Mouse (Mus musculus) liver, embryonic 13.5 days (tissue): ENCODE data around the gene Pla2g4e. TPM values are rescaled to one million over a fixed set of nuclear protein-coding genes. Genes with fewer than 3 reads are reported as not detected.

Experiments used
- ATAC-seq: fragments of 200-750 bp; cut with Nextera tagmentation; 2 replicates; pipeline ENCODE4 v1.8.0; 2017; ENCODE audit warnings: low read depth, mild to moderate bottlenecking, moderate number of reproducible peaks, moderate library complexity
- DNase-seq: peaks from one replicate; pipeline ENCODE4 v3.0.0; 2022
- H3K27ac ChIP-seq: fragments of 300-500 bp; sonication (generic); 2 replicates; pipeline ENCODE4 v1.5.1; 2015; ENCODE audit warnings: moderate library complexity, mild to moderate bottlenecking, inconsistent platforms
- H3K27me3 ChIP-seq: fragments of 300-500 bp; sonication (generic); 2 replicates; pipeline ENCODE4 v1.6.1; 2015; ENCODE audit warnings: mild to moderate bottlenecking, inconsistent platforms
- H3K36me3 ChIP-seq: fragments of 300-500 bp; sonication (generic); 2 replicates; pipeline ENCODE4 v1.6.1; 2015; ENCODE audit warnings: mild to moderate bottlenecking, inconsistent platforms
- H3K4me1 ChIP-seq: fragments of 300-500 bp; sonication (generic); replicated peaks from 2 replicates; pipeline ENCODE4 v1.6.1; 2015; ENCODE audit warnings: inconsistent platforms
- H3K4me2 ChIP-seq: fragments of 300-500 bp; sonication (generic); 2 replicates; pipeline ENCODE4 v1.6.1; 2015; ENCODE audit warnings: inconsistent platforms, mild to moderate bottlenecking, moderate library complexity
- H3K4me3 ChIP-seq: fragments of 300-500 bp; sonication (generic); replicated peaks from 2 replicates; pipeline ENCODE4 v1.5.1; 2015; ENCODE audit warnings: mild to moderate bottlenecking, inconsistent platforms
- H3K9ac ChIP-seq: fragments of 300-500 bp; sonication (generic); 2 replicates; pipeline ENCODE4 v1.6.1; 2015; ENCODE audit warnings: mild to moderate bottlenecking, inconsistent platforms
- H3K9me3 ChIP-seq: fragments of 300-500 bp; sonication (generic); replicated peaks from 2 replicates; pipeline ENCODE4 v1.6.1; 2016; ENCODE audit warnings: inconsistent platforms
- WGBS: fragments of 180-500 bp; shearing (Covaris S2); methylation state at CpG from one replicate; pipeline ENCODE4 v1.1.7; 2015; ENCODE audit not compliant: insufficient replicate concordance; 5-methylcytosine and 5-hydroxymethylcytosine counted together
- polyA plus RNA-seq: library from polyadenylated mRNA; unstranded; fragments of >200 nt; fragmentation: Nextera tagmentation; extraction: Ambion mirVana; gene quantifications from 2 replicates; pipeline ENCODE4 v1.2.1, GENCODE M21; 2015

Gene Pla2g4e
- polyA plus RNA-seq, 1 experiment from 2014 or later: not detected

DNA sequence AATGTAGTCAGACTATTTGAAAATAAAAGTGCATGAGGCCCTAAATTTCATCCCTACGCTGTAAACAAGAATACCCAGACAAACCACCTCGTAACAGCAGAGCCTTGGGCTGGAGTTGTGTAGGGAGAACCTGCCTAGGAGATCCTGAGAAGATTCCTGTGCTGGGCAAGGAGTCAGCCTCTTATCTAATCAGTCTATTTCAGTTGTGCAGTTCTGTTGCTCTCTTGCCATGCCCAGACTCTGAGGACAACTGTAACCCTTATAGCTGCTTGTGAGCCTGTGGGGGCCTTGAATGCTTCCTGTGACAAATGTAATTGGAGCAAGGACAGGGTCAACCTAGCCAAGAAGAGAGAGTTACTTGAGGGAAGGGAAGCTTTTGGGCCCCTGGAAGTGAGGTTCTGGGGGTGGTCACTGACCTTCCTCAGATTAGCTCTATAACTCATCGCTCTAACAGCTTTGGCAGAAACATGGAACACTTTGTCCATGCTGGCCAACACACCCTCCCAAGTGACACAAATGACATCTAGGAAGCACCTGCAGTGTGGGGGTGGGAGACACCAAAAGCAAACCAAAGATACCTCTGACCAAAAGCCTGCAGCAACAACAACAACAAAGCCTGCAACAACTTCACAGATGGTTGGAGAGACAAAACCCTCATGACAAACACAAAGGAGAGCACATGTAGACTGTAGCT is 9.0 kb downstream of the Pla2g4e start:
- WGBS: 51% methylated on average over 3 of the region's 3 CpGs
- no peak for DNase-seq
- no peak overlapping the region for H3K27ac ChIP-seq
- peaks cover 33% of the 10 kb centered on the region for H3K4me1 ChIP-seq
- ATAC-seq: peak; percentile 65
- no peaks in the 10 kb centered on the region for H3K36me3 ChIP-seq
- no peak overlapping the region for H3K4me2 ChIP-seq
- no peaks in the 10 kb centered on the region for H3K9me3 ChIP-seq
- no peak overlapping the region for H3K9ac ChIP-seq
- H3K27me3 ChIP-seq: no peaks in the 10 kb centered on the region
- H3K4me3 ChIP-seq: no peak overlapping the region

DNA sequence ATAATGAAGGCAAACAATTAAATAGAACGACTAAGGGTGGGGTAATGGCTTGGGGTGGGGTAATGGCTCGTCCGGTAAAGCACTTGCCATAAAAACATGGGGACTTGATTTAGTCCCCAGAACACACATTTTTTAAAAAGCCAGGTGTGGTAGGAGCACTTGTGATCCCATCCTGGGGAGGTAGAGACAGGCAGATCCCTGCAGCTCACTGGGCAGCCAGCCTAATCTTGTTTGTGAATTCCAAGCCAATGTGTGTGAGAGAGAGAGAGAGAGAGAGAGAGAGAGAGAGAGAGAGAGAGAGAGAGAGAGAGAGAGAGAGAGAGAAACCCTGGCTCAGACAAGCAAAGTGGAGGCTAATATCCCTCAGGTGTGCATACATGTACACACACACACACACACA is 9.8 kb downstream of the Pla2g4e start:
- no peaks in the 10 kb centered on the region for H3K36me3 ChIP-seq
- WGBS: 53% methylated on average over 3 of the region's 3 CpGs

DNA sequence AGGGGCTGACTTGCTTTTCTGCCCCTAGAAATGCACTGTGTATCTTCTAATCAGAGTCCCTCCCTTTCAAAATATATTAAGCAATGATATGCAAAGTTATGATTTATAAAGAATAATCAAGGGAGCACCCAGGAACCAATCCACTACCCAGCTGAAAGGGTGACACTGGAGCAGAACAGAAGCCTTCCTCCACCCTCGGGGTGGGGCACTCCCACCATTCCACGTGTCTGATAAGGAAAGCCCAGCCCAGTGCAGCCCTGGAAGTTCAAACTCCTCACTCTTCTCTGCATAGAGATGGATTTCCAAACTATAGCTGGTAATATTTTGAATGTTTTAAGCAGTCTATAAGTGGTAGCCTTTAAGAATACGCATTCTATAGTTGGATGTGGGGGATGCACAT is 13.5 kb downstream of the Pla2g4e start:
- no peak overlapping the region for H3K27ac ChIP-seq
- no peaks in the 10 kb centered on the region for H3K36me3 ChIP-seq
- H3K4me1 ChIP-seq: peaks cover 26% of the 10 kb centered on the region
- no peak overlapping the region for H3K4me3 ChIP-seq
- H3K4me2 ChIP-seq: no peak overlapping the region
- H3K9ac ChIP-seq: no peak overlapping the region
- no peak for DNase-seq
- peak; percentile 43; the same call in 1 of the 2 replicates for ATAC-seq
- no peaks in the 10 kb centered on the region for H3K9me3 ChIP-seq
- WGBS: 32% methylated on average over 3 of the region's 3 CpGs
- no peaks in the 10 kb centered on the region for H3K27me3 ChIP-seq

More for the DNA sequence above, 9.8 kb downstream of the Pla2g4e start:
- ATAC-seq (no peak), DNase-seq (no peak)
- H3K9me3 ChIP-seq: no peaks in the 10 kb centered on the region
- no peaks in the 10 kb centered on the region for H3K27me3 ChIP-seq
- no peak overlapping the region for H3K9ac ChIP-seq
- H3K4me1 ChIP-seq: peaks cover 36% of the 10 kb centered on the region
- no peak overlapping the region for H3K4me3 ChIP-seq
- no peak overlapping the region for H3K4me2 ChIP-seq
- H3K27ac ChIP-seq: no peak overlapping the region

DNA sequence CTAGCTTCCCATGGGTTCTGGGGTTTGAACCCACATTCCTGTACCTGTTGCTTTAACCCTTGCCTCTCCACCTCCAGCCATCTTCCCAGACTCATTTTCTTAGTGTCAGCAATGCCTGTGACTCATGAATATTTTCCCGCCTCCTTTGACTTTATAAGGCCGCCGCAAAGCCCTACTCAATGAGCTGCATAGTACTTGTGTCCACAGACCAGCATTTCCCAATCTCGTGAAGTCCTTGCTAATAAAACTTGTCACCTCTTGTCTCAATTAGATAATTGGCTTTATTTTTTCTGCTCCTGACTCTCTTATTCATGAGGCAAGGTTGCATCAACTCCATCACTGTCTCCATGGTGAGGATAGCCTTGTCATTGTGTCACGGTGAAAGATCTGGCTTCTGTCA is 30.5 kb downstream of the Pla2g4e start:
- Histone ChIP-seq H3K4me3 (no peak overlapping the region), H3K36me3 (no peaks in the 10 kb centered on the region), H3K9ac (no peak overlapping the region), H3K9me3 (no peaks in the 10 kb centered on the region), H3K27me3 (no peaks in the 10 kb centered on the region), H3K27ac (no peak overlapping the region), H3K4me1 (no peaks in the 10 kb centered on the region), H3K4me2 (no peak overlapping the region)
- ATAC-seq: no peak
- 79% methylated on average over 5 of the region's 5 CpGs for WGBS
- no peak for DNase-seq

DNA sequence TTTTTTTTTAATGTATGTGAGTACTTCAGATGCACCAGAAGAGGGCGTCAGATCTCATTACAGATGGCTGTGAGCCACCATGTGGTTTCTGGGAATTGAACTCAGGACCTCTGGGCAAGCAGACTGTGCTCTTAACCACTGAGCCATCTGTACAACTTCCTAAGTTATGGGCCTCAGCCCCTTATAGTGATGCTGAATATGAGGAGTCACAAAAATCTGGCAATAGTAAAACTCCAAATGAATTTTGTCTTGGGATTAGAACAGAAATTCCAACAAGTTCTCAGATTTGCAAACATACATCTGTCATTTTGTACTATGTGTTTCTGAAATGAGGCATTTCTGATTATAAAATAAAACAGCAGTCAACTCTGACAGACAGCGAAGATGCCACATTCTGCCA is 33.7 kb downstream of the Pla2g4e start:
- WGBS: 54% methylated on average over 2 of the region's 2 CpGs
- no peaks in the 10 kb centered on the region for H3K9me3 ChIP-seq
- H3K9ac ChIP-seq: no peak overlapping the region
- H3K27me3 ChIP-seq: 0 out of 2 replicates have a peak, but pooled peaks cover 4% of the 10 kb centered on the region
- no peak for DNase-seq
- no peak overlapping the region for H3K4me3 ChIP-seq
- no peak overlapping the region for H3K27ac ChIP-seq
- no peak overlapping the region for H3K4me2 ChIP-seq
- no peaks in the 10 kb centered on the region for H3K4me1 ChIP-seq
- H3K36me3 ChIP-seq: no peaks in the 10 kb centered on the region
- ATAC-seq: no peak

DNA sequence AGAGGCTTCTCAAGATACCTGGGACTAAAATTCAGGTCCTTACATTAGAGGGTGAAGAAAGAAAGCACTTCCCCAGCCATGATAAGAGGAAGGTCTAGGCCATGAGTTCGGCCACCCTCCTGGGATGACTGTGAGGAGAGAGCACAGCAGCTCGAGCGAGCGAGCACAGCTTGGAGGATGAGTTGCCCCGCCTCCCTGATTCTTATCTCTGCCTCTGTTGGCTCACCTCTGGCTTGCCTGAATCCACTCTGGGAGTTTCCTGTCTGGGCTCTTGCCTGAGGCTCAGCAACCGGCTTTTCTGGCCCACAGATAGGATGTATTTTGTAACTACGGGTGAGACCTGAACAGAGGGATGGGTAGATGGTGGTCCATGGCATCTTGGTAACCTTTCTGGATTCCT is 37.2 kb downstream of the Pla2g4e start:
- Histone ChIP-seq H3K9ac (no peak overlapping the region), H3K36me3 (no peaks in the 10 kb centered on the region), H3K4me2 (no peak overlapping the region), H3K4me1 (no peaks in the 10 kb centered on the region), H3K4me3 (no peak overlapping the region), H3K9me3 (no peaks in the 10 kb centered on the region), H3K27me3 (0 out of 2 replicates have a peak, but pooled peaks cover 9% of the 10 kb centered on the region), H3K27ac (no peak overlapping the region)
- WGBS: 29% methylated on average over 7 of the region's 7 CpGs
- ATAC-seq (no peak), DNase-seq (no peak)

DNA sequence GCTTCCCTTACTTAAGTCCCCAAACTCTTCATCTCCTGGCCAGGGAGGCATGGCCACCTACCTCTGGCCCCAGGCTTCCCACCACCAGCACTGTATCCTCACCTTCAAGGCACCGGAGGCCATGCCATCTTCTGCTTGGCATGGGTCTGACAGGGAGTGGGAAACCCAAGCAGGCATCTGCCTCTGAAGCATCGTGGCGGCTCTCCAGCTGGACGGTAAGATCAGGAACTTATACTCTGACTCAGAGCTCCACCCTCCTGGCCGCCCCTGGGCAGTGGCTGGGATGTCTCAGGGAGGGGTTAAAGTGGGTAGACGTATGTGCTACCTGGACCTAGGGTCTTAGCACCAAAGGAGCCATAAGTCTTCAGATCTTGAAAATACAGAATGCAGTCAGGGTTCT is 38.1 kb downstream of the Pla2g4e start:
- Histone ChIP-seq H3K4me2 (no peak overlapping the region), H3K36me3 (no peaks in the 10 kb centered on the region), H3K27ac (no peak overlapping the region), H3K4me1 (no peaks in the 10 kb centered on the region), H3K9me3 (no peaks in the 10 kb centered on the region), H3K9ac (no peak overlapping the region), H3K4me3 (no peak overlapping the region), H3K27me3 (0 out of 2 replicates have a peak, but pooled peaks cover 9% of the 10 kb centered on the region)
- 57% methylated on average over 6 of the region's 6 CpGs for WGBS
- ATAC-seq (no peak), DNase-seq (no peak)

DNA sequence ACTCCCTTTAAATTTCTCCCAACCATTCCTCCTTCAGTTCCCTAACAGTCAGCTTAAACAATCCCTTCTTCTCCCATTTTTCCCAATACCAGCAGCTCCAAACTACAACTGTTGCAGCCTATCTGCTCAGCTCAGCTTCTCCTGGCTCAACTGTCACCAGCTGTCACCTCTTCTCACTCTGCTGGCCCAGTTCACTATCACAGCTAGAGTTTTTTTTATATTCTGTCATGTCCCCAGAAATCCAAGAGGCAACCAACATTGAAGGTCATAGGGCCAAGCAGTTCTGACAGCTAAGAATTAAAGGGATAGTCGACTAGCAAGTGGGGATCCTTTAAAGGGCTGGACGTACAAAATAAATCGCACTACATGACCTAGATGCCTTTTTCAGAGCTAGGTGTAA is 41.4 kb downstream of the Pla2g4e start:
- Histone ChIP-seq H3K27me3 (0 out of 2 replicates have a peak, but pooled peaks cover 9% of the 10 kb centered on the region), H3K27ac (no peak overlapping the region), H3K4me2 (no peak overlapping the region), H3K9ac (no peak overlapping the region), H3K4me1 (no peaks in the 10 kb centered on the region), H3K36me3 (no peaks in the 10 kb centered on the region), H3K4me3 (no peak overlapping the region), H3K9me3 (no peaks in the 10 kb centered on the region)
- ATAC-seq (no peak), DNase-seq (no peak)
- 43% methylated on average over 3 of the region's 3 CpGs for WGBS

DNA sequence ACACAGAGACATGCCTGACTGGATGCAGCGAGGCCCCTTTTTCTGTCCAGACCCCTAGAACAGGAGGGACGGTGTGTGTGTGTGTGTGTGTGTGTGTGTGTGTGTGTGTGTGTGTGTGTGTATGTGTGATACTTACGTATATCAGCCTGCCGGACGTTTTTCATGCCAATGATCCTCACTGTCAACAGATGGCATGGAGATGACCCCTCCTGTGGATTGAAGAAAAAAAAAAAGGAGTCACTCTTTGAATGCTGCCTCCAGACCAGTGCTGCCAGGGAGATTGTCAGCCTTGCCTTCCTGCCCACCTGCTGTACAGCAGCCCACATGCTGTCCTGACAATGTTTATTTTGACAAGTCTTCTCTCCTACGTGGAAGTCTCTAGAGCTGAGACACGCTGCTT is 45.1 kb downstream of the Pla2g4e start:
- Histone ChIP-seq H3K27ac (no peak overlapping the region), H3K4me2 (no peak overlapping the region), H3K9me3 (no peaks in the 10 kb centered on the region), H3K9ac (no peak overlapping the region), H3K4me3 (no peak overlapping the region), H3K4me1 (no peaks in the 10 kb centered on the region), H3K36me3 (no peaks in the 10 kb centered on the region), H3K27me3 (no peaks in the 10 kb centered on the region)
- 60% methylated on average over 7 of the region's 7 CpGs for WGBS
- no peak for ATAC-seq
- no peak for DNase-seq

DNA sequence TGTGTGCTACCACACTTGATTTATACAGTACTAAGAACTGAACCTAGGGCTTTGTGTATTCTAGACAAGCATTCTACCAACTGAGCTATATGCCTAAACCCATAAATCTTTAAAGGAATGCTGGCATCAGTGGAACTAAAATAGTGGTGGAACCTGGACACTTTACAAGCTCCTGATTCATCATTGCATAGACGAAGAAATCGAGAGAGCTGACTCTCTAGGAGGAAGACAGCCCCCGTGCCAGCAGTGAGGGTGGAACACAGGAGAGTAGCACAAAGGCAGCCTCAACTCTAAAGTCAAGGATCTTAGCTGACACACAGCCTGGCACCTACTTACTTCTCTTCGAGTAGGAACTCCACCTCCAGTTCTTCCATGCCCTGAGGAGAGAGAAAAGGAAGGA is 57.0 kb downstream of the Pla2g4e start:
- H3K4me1 ChIP-seq: no peaks in the 10 kb centered on the region
- no peak overlapping the region for H3K27ac ChIP-seq
- no peak for DNase-seq
- H3K9ac ChIP-seq: no peak overlapping the region
- H3K36me3 ChIP-seq: no peaks in the 10 kb centered on the region
- no peaks in the 10 kb centered on the region for H3K9me3 ChIP-seq
- H3K4me2 ChIP-seq: no peak overlapping the region
- no peaks in the 10 kb centered on the region; the same call in 1 of the 2 replicates for H3K27me3 ChIP-seq
- no peak for ATAC-seq
- WGBS: 65% methylated on average over 4 of the region's 4 CpGs
- no peak overlapping the region for H3K4me3 ChIP-seq

DNA sequence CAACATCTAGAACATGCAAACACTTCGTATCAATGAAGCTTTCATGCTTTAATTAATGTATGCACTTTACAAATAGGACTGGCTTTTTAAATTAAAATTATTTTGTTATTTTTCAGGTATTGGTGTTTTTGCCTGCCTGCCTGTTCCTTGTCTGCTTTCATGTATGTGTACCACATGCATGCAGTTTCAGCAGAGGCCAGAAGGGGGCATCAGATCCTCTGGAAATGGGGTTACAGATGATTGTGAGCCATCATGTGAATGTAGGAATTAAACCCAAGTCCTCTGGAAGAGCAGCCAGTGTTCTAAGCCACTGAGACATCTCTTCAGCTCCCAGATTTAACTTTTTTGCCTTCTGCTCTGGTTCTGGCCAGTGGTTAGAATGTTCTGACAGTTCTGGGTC is 57.6 kb downstream of the Pla2g4e start:
- no peaks in the 10 kb centered on the region for H3K36me3 ChIP-seq
- no peaks in the 10 kb centered on the region; the same call in 1 of the 2 replicates for H3K27me3 ChIP-seq
- no peak overlapping the region for H3K27ac ChIP-seq
- no peaks in the 10 kb centered on the region for H3K4me1 ChIP-seq
- H3K4me2 ChIP-seq: no peak overlapping the region
- no peak overlapping the region for H3K9ac ChIP-seq
- no peak overlapping the region for H3K4me3 ChIP-seq
- no peaks in the 10 kb centered on the region for H3K9me3 ChIP-seq
- no peak for ATAC-seq
- DNase-seq: no peak
- 76% methylated on average over 1 of the region's 1 CpGs for WGBS
